Mouse (Mus musculus) kidney, postnatal 36 days (tissue): ENCODE data around the gene Dnajc6.

Experiments used
- DNase-seq, 2 experiments: peaks; one replicate each; pipeline ENCODE4 v3.0.0; 2021 to 2022; ENCODE audit warnings: mixed read lengths in 2 of 2

Gene Dnajc6

GRCm38 (mm10) chr4:101572142-101572541 is 75.7 kb downstream of the Dnajc6 start:
- no peak for DNase-seq

- DNase-seq: no peak
Observed at GRCm38 (mm10) chr4:101575307-101575706, 78.9 kb downstream of the Dnajc6 start.

- DNase-seq: peak; percentile 40 to 71
Observed at GRCm38 (mm10) chr4:101578720-101579119, 82.3 kb downstream of the Dnajc6 start.

- DNase-seq: no peak
Observed at GRCm38 (mm10) chr4:101579517-101579916, 83.1 kb downstream of the Dnajc6 start.

GRCm38 (mm10) chr4:101581156-101581555 is 84.7 kb downstream of the Dnajc6 start:
- DNase-seq: no peak

GRCm38 (mm10) chr4:101582882-101583281 is 86.4 kb downstream of the Dnajc6 start:
- no peak for DNase-seq

- peak in 1 of 2 experiments; percentile 11 for DNase-seq
Observed at GRCm38 (mm10) chr4:101584524-101585454, 88.3 kb downstream of the Dnajc6 start.

GRCm38 (mm10) chr4:101585455-101586184 is 89.2 kb downstream of the Dnajc6 start:
- DNase-seq: no peak

- no peak for DNase-seq
Observed at GRCm38 (mm10) chr4:101588932-101589331, 92.5 kb downstream of the Dnajc6 start.

- DNase-seq: no peak
Observed at GRCm38 (mm10) chr4:101589771-101590170, 93.3 kb downstream of the Dnajc6 start.

- no peak for DNase-seq
Observed at GRCm38 (mm10) chr4:101591400-101591799, 95.0 kb downstream of the Dnajc6 start.

GRCm38 (mm10) chr4:101592466-101592865 is 96.0 kb downstream of the Dnajc6 start:
- DNase-seq: no peak

- peak; percentile 11 to 52 for DNase-seq
Observed at GRCm38 (mm10) chr4:101601758-101602157, 105.3 kb downstream of the Dnajc6 start.

- no peak for DNase-seq
Observed at GRCm38 (mm10) chr4:101603635-101604034, 107.2 kb downstream of the Dnajc6 start.

- no peak for DNase-seq
Observed at GRCm38 (mm10) chr4:101616520-101616919, 120.1 kb downstream of the Dnajc6 start.

- DNase-seq: no peak
Observed at GRCm38 (mm10) chr4:101617742-101618141, 121.3 kb downstream of the Dnajc6 start.

- DNase-seq: no peak
Observed at GRCm38 (mm10) chr4:101620206-101620605, 123.8 kb downstream of the Dnajc6 start.

GRCm38 (mm10) chr4:101621241-101621640 is 124.8 kb downstream of the Dnajc6 start:
- no peak for DNase-seq

- no peak for DNase-seq
Observed at GRCm38 (mm10) chr4:101625278-101625677, 128.8 kb downstream of the Dnajc6 start.

- no peak for DNase-seq
Observed at GRCm38 (mm10) chr4:101635596-101635995, 139.1 kb downstream of the Dnajc6 start.

- no peak for DNase-seq
Observed at GRCm38 (mm10) chr4:101637472-101637871, 141.0 kb downstream of the Dnajc6 start.

- DNase-seq: no peak
Observed at GRCm38 (mm10) chr4:101640631-101641030, 144.2 kb downstream of the Dnajc6 start.

- no peak for DNase-seq
Observed at GRCm38 (mm10) chr4:101642708-101643107, 146.3 kb downstream of the Dnajc6 start.

- DNase-seq: no peak
Observed at GRCm38 (mm10) chr4:101643216-101643615, 146.8 kb downstream of the Dnajc6 start.
